Mouse (Mus musculus) B cell, adult 67 days (primary cell): ENCODE measurements around the gene Mgat4b. TPM values are rescaled to one million over a fixed set of nuclear protein-coding genes. Genes with fewer than 3 reads are reported as not detected.

Experiments
- total RNA-seq, 2 experiments: library from RNA; stranded (reverse); gene quantifications; 4 replicates each; pipeline ENCODE4 v1.2.4; 2023

Gene Mgat4b
- total RNA-seq: 1 to 10 TPM; 5.6 to 9.7 TPM

DNA sequence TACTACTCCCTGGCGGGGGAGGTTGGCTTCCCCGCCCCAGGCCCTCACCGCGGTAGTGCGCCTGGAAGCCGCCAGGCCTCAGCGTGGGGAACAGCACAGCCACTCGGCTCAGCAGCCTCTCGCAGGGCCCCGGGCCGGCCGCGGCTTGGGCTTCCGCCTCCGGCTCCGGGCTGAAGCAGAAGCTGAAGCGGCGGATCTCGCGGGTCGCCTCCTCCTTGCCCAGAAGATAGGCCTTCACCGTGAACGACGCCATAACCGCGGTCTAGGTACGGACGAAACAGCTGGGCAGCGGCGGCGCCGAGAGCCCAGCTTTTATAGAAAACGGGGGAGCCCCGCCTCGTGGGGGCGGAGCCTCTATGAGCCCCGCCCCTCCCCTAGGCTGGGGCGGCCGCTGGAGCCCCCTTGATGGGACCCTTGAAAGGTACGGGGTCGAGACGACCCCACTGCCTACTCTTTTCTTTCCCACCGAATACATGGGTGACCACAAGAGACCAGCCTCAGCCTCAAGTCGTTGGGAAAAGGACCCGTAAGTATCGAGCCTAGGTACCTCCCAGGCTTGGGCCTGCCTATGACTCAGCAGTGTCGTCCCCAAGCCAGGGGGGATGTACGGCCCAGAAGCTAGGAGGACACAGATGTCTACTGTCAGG, at the start of gene Mgat4b, which contains the start of gene Sqstm1:
Gene Mgat4b, plus strand, starts transcription at position 386 of the 647 bp plus-strand sequence.
Gene Sqstm1, minus strand, starts transcription at position 323 of the 647 bp plus-strand sequence.

DNA sequence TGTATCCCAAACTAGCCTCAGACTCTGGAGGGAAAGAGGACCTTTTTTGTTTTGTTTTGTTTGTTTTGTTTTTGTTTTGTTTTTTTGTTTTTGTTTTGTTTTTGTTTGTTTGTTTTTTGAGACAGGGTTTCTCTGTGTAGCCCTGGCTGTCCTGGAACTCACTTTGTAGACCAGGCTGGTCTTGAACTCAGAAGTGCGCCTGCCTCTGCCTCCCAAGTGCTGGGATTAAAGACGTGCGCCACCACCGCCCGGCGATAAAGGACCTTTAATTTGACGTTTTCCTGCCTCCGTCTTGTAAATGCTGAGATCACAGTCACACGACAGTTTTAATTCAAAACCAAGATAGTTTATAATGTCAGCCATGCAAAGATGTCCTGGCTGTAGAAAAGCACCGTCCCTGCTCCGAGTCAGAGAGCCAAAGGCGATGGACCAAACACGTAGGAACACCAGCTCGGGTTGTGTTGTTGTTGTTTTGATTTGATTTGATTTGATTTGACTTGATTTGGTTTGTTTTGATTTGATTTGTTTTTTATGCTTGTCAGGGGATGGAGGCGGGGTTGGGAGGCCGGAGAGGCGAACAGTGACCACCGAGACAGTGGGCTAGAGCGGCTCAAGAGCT, 36.5 kb upstream of the Mgat4b start, which contains the start of gene Mrnip:
Gene Mrnip, plus strand, starts transcription at position 334 of the 619 bp plus-strand sequence.

DNA sequence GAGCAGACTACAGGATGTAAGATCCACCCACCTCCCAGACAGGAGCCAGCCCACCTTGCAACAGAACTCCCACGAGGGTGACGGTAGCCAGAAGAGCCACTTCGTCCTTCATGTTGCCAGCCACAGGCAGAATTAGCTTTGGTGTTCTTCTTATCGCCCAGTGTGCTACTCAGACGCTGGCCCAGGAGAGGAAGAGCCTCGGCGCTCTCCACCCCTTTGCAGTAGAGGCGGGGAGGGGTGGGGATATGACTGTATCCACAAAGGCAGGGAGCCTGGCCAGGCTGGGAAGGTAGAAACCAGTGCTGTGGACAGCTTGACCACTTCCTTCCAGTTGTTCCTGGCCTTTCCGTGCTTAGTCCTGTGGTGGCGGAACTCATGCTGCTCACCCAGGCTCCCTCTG, 27.6 kb downstream of the Mgat4b start, which contains the start of gene Ltc4s:
Gene Ltc4s, minus strand, starts transcription at position 293 of the 400 bp plus-strand sequence.

Other genes starting within 250 kb of the Mgat4b start
- 10 to 100 TPM; 95.7 to 98.5 TPM for gene Rnf130, start 185.5 kb upstream of the Mgat4b start, total RNA-seq
- gene Tbc1d9b, start 79.5 kb upstream of the Mgat4b start, total RNA-seq: 10 to 100 TPM; 55.1 to 81.9 TPM
- 1 to 10 TPM; 4.1 to 6.3 TPM for gene Mrnip, start 36.4 kb upstream of the Mgat4b start, total RNA-seq
- gene Sqstm1, start 63 bp upstream of the Mgat4b start, total RNA-seq: 100 to 1,000 TPM; 406 to 500 TPM
- not detected for gene Ltc4s, start 27.7 kb downstream of the Mgat4b start, total RNA-seq
- gene Maml1, start 81.4 kb downstream of the Mgat4b start, total RNA-seq: 10 to 100 TPM; 42.3 to 45.4 TPM
- gene Canx, start 114.8 kb downstream of the Mgat4b start, total RNA-seq: 100 to 1,000 TPM; 220 to 234 TPM
- gene Cby3, start 143.6 kb downstream of the Mgat4b start, total RNA-seq: not detected
- gene Hnrnph1, start 166.1 kb downstream of the Mgat4b start, total RNA-seq: 1,000 to 10,000 TPM; 1,113 to 1,181 TPM
- gene Rufy1, start 220.2 kb downstream of the Mgat4b start, total RNA-seq: 10 to 100 TPM; 56.2 to 56.9 TPM